Mouse (Mus musculus) bone marrow macrophage, adult 2 months (primary cell): ENCODE measurements around the gene Fgf4. TPM values are rescaled to one million over a fixed set of nuclear protein-coding genes. Genes with fewer than 3 reads are reported as not detected.

Source experiments
- H3K27ac ChIP-seq: 2 replicates; pipeline ENCODE4 v1.5.1; 2012; ENCODE audit warnings: low read depth, low read length; ENCODE audit not compliant: insufficient read depth
- H3K4me1 ChIP-seq: 2 replicates; pipeline ENCODE4 v1.6.1; 2012; ENCODE audit warnings: low read length; ENCODE audit not compliant: control insufficient read depth, insufficient read depth
- H3K4me3 ChIP-seq: 2 replicates; pipeline ENCODE4 v1.5.1; 2012; ENCODE audit warnings: mild to moderate bottlenecking, low read length, moderate library complexity; ENCODE audit not compliant: insufficient read depth
- CTCF ChIP-seq: IDR thresholded peaks from 2 replicates; pipeline ENCODE4 v1.5.1; 2012; ENCODE audit warnings: low read depth, mild to moderate bottlenecking, low read length, moderate library complexity
- POLR2A ChIP-seq: IDR thresholded peaks from 2 replicates; pipeline ENCODE4 v1.6.1; 2012; ENCODE audit warnings: mild to moderate bottlenecking, low read depth, low read length, borderline replicate concordance
- polyA plus RNA-seq: library from polyadenylated mRNA; stranded (reverse); fragments of >200 nt; gene quantifications from 2 replicates; pipeline ENCODE4 v1.2.4, GENCODE M21; 2012; ENCODE audit not compliant: missing spikeins, insufficient read depth, insufficient read length

Gene Fgf4
- polyA plus RNA-seq, 1 experiment: not detected

- Histone ChIP-seq H3K4me3 (no peak overlapping the region), H3K4me1 (no peaks in the 10 kb centered on the region), H3K27ac (no peak overlapping the region)
- TF ChIP-seq POLR2A (no peak), CTCF (no peak)
These were observed 8.4 kb upstream of the Fgf4 start for GRCm38 (mm10) chr7:144838522-144839503.

GRCm38 (mm10) chr7:144846158-144846557 lies 1.0 kb upstream of the Fgf4 start:
- H3K4me1 ChIP-seq: no peaks in the 10 kb centered on the region
- no peak overlapping the region for H3K4me3 ChIP-seq

GRCm38 (mm10) chr7:144851321-144851720 lies 4.2 kb downstream of the Fgf4 start:
- no peak for TF ChIP-seq CTCF
- no peak for TF ChIP-seq POLR2A
- H3K4me3 ChIP-seq: no peak overlapping the region

More at GRCm38 (mm10) chr7:144846158-144846557, 1.0 kb upstream of the Fgf4 start:
- no peak overlapping the region for H3K27ac ChIP-seq
- TF ChIP-seq CTCF (peak; percentile 64; the same call in 1 of the 2 replicates), POLR2A (no peak)

GRCm38 (mm10) chr7:144854966-144855365 lies 7.8 kb downstream of the Fgf4 start:
- no peak for TF ChIP-seq POLR2A
- TF ChIP-seq CTCF: no peak
- H3K27ac ChIP-seq: no peak overlapping the region
- no peaks in the 10 kb centered on the region for H3K4me1 ChIP-seq
- no peak overlapping the region for H3K4me3 ChIP-seq

More at GRCm38 (mm10) chr7:144851321-144851720, 4.2 kb downstream of the Fgf4 start:
- no peak overlapping the region for H3K27ac ChIP-seq
- no peaks in the 10 kb centered on the region for H3K4me1 ChIP-seq

- TF ChIP-seq POLR2A: no peak
- no peak for TF ChIP-seq CTCF
- H3K4me3 ChIP-seq: no peak overlapping the region
- no peaks in the 10 kb centered on the region for H3K4me1 ChIP-seq
- no peak overlapping the region for H3K27ac ChIP-seq
These were observed 10.0 kb downstream of the Fgf4 start for GRCm38 (mm10) chr7:144857158-144857557.

GRCm38 (mm10) chr7:144857826-144858342 lies 10.7 kb downstream of the Fgf4 start:
- no peaks in the 10 kb centered on the region for H3K4me1 ChIP-seq
- no peak overlapping the region for H3K27ac ChIP-seq
- H3K4me3 ChIP-seq: no peak overlapping the region
- TF ChIP-seq CTCF (no peak), POLR2A (no peak)

GRCm38 (mm10) chr7:144858702-144859101 lies 11.5 kb downstream of the Fgf4 start:
- H3K27ac ChIP-seq: no peak overlapping the region
- H3K4me3 ChIP-seq: no peak overlapping the region
- TF ChIP-seq CTCF (no peak), POLR2A (no peak)
- H3K4me1 ChIP-seq: no peaks in the 10 kb centered on the region

GRCm38 (mm10) chr7:144861056-144861768 lies 14.0 kb downstream of the Fgf4 start:
- TF ChIP-seq POLR2A: no peak
- no peak for TF ChIP-seq CTCF
- H3K4me1 ChIP-seq: no peaks in the 10 kb centered on the region
- H3K4me3 ChIP-seq: no peak overlapping the region
- no peak overlapping the region for H3K27ac ChIP-seq

- no peak overlapping the region for H3K27ac ChIP-seq
These were observed 14.6 kb downstream of the Fgf4 start for GRCm38 (mm10) chr7:144861769-144862070.

More at GRCm38 (mm10) chr7:144861769-144862070, 14.6 kb downstream of the Fgf4 start:
- Histone ChIP-seq H3K4me1 (no peaks in the 10 kb centered on the region), H3K4me3 (no peak overlapping the region)
- TF ChIP-seq CTCF: no peak
- no peak for TF ChIP-seq POLR2A
